Mouse (Mus musculus) embryonic fibroblast, embryonic 13.5 days (primary cell): ENCODE measurements around the gene Tmem273.

ENCODE experiments used
- CTCF ChIP-seq: IDR thresholded peaks from 2 replicates; pipeline ENCODE4 v1.5.1; 2011; ENCODE audit warnings: mild to moderate bottlenecking, control low read depth, low read length, moderate library complexity, borderline replicate concordance; ENCODE audit not compliant: insufficient read depth
- POLR2A ChIP-seq: IDR thresholded peaks from 2 replicates; pipeline ENCODE4 v1.6.1; 2011; ENCODE audit warnings: low read depth, mild to moderate bottlenecking, control low read depth, low read length, moderate library complexity

- no peak for TF ChIP-seq CTCF
- TF ChIP-seq POLR2A, result no peak
These were observed 31.5 kb downstream of the Tmem273 start for GRCm38 (mm10) chr14:32817258-32817657.
